7 mouse cellular contexts compared by ENCODE assay signal in genomic region chr15:31315630-31316231, GRCm38 (mm10). TPM values are rescaled to one million over a fixed set of nuclear protein-coding genes. Genes with fewer than 3 reads are reported as not detected.
DNase-seq lines count a peak whose midpoint lies in the region; ATAC-seq lines count a peak whose summit lies in the region.

No protein-coding gene starts in this region.

- peak; percentile 73 to 93 for DNase-seq in adrenal gland, adult (ENCODE audit: inconsistent age in 2 of 2, low spot score in 1 of 2)
- peak; percentile 88 for DNase-seq in embryo, embryonic 10 days (ENCODE audit: low spot score)
- DNase-seq in gastrocnemius, postnatal 36 days = peak; percentile 30 to 71
- DNase-seq in left cerebral cortex, postnatal 14 days (ENCODE audit: low spot score in 2 of 2) = peak; percentile 86 to 91
- peak; percentile 20 for DNase-seq in spleen, adult 12 weeks (ENCODE audit: low spot score)

- no peaks in the 10 kb centered on the region for H3K36me3 ChIP-seq in intestine, embryonic 15.5 days
- H3K36me3 ChIP-seq in midbrain, embryonic 12.5 days = no peaks in the 10 kb centered on the region

- peak; percentile 68 for ATAC-seq in intestine, embryonic 15.5 days
- peak; percentile 84 for ATAC-seq in midbrain, embryonic 12.5 days (ENCODE audit: low FRiP score, low read depth)

- intact Hi-C loops in gastrocnemius, postnatal 36 days (cut with DNase I) = loop anchor here (1.0 to 5.0 kb wide), 3 partner anchors 105 to 272 kb away; no protein-coding TSS in a partner anchor
- intact Hi-C loops in left cerebral cortex, postnatal 14 days (cut with DNase I) = loop anchor here (5.0 kb wide), 2 partner anchors 52 to 272 kb away; partner anchors contain the start of gene Ankrd33b

- no peak overlapping the region for H3K4me2 ChIP-seq in intestine, embryonic 15.5 days (replicated peaks)
- no peak overlapping the region for H3K4me2 ChIP-seq in midbrain, embryonic 12.5 days (replicated peaks)

- 12% methylated on average over 5 of the region's 5 CpGs for WGBS in intestine, embryonic 15.5 days
- 3% methylated on average over 5 of the region's 5 CpGs for WGBS in midbrain, embryonic 12.5 days

- H3K9ac ChIP-seq in intestine, embryonic 15.5 days = no peak overlapping the region
- no peak overlapping the region for H3K9ac ChIP-seq in midbrain, embryonic 12.5 days (replicated peaks)

- no peaks in the 10 kb centered on the region for H3K27me3 ChIP-seq in intestine, embryonic 15.5 days (replicated peaks)
- no peaks in the 10 kb centered on the region for H3K27me3 ChIP-seq in midbrain, embryonic 12.5 days

- H3K27ac ChIP-seq in intestine, embryonic 15.5 days = no peak overlapping the region
- H3K27ac ChIP-seq in midbrain, embryonic 12.5 days (replicated peaks) = no peak overlapping the region

- H3K4me3 ChIP-seq in intestine, embryonic 15.5 days (replicated peaks) = no peak overlapping the region
- no peak overlapping the region for H3K4me3 ChIP-seq in midbrain, embryonic 12.5 days

- H3K9me3 ChIP-seq in intestine, embryonic 15.5 days = no peaks in the 10 kb centered on the region
- H3K9me3 ChIP-seq in midbrain, embryonic 12.5 days = no peaks in the 10 kb centered on the region

- H3K4me1 ChIP-seq in intestine, embryonic 15.5 days (replicated peaks) = no peaks in the 10 kb centered on the region
- peaks cover 19% of the 10 kb centered on the region for H3K4me1 ChIP-seq in midbrain, embryonic 12.5 days

RNA-seq across cellular contexts. Expression of gene Ankrd33b, which starts 51.8 kb away (rescaled TPM):
- 10 to 100 TPM in 1 of 2 experiments, 1 to 10 TPM in 1; 9.9 to 14.5 TPM for total RNA-seq in gastrocnemius, postnatal 36 days (2021)
- polyA plus RNA-seq in intestine, embryonic 15.5 days (2015; fragmentation: Nextera tagmentation; extraction: Ambion mirVana) = 0.34 and 0.43 TPM in 2 replicates
- total RNA-seq in left cerebral cortex, postnatal 14 days (2021) = 10 to 100 TPM; 24.2 to 30.9 TPM
- polyA plus RNA-seq in midbrain, embryonic 12.5 days (2016; fragmentation: Nextera tagmentation; extraction: Ambion mirVana) = 0.71 and 0.75 TPM in 2 replicates

Comparison
In these comparisons a context has a peak if more than half of its experiments do, and no peak if none do; other contexts are left out.
1. DNase-seq: peak in every context shown above with its lines; median percentile 88 in left cerebral cortex, postnatal 14 days; 88 in embryo, embryonic 10 days; 83 in adrenal gland, adult; 50 in gastrocnemius, postnatal 36 days; 20 in spleen, adult 12 weeks.